Mouse (Mus musculus) embryonic facial prominence, embryonic 14.5 days (tissue): ENCODE results near the gene Slc7a14. TPM values are rescaled to one million over a fixed set of nuclear protein-coding genes. Genes with fewer than 3 reads are reported as not detected.
"Not testable (repeated sequence)": the region's sequence is repeated elsewhere in the genome, so short reads cannot be mapped to it uniquely, and the experiment has no call there.

Experiments
- ATAC-seq: fragments of 200-750 bp; cut with Nextera tagmentation; 2 replicates; pipeline ENCODE4 v1.8.0; 2017; ENCODE audit warnings: low read depth, moderate number of reproducible peaks, moderate TSS enrichment
- DNase-seq: peaks from one replicate; pipeline ENCODE4 v3.0.0-alpha.2; 2015; ENCODE audit warnings: low spot score
- H3K27ac ChIP-seq: fragments of 300-500 bp; sonication (generic); replicated peaks from 2 replicates; pipeline ENCODE4 v1.5.1; 2014; ENCODE audit warnings: low read depth, mild to moderate bottlenecking, low read length, moderate library complexity
- H3K27me3 ChIP-seq: fragments of 300-500 bp; sonication (generic); replicated peaks from 2 replicates; pipeline ENCODE4 v1.6.1; 2014; ENCODE audit warnings: low read length; ENCODE audit not compliant: control insufficient read depth, insufficient read depth
- H3K36me3 ChIP-seq: fragments of 300-500 bp; sonication (generic); 2 replicates; pipeline ENCODE4 v1.6.1; 2014; ENCODE audit warnings: low read length, mixed read lengths; ENCODE audit not compliant: control insufficient read depth, insufficient read depth
- H3K4me1 ChIP-seq: fragments of 300-500 bp; sonication (generic); 2 replicates; pipeline ENCODE4 v1.6.1; 2014; ENCODE audit warnings: antibody characterized with exemption, low read length; ENCODE audit not compliant: control insufficient read depth, insufficient read depth
- H3K4me2 ChIP-seq: fragments of 300-500 bp; sonication (generic); 2 replicates; pipeline ENCODE4 v1.6.1; 2014; ENCODE audit warnings: low read depth, mild to moderate bottlenecking, low read length, moderate library complexity, mixed read lengths
- H3K4me3 ChIP-seq: fragments of 300-500 bp; sonication (generic); 2 replicates; pipeline ENCODE4 v1.5.1; 2014; ENCODE audit warnings: low read depth, mild to moderate bottlenecking, low read length
- H3K9ac ChIP-seq: fragments of 300-500 bp; sonication (generic); 2 replicates; pipeline ENCODE4 v1.6.1; 2014; ENCODE audit warnings: low read depth, mild to moderate bottlenecking, low read length, moderate library complexity, mixed read lengths
- H3K9me3 ChIP-seq: fragments of 300-500 bp; sonication (generic); 2 replicates; pipeline ENCODE4 v1.6.1; 2016; ENCODE audit warnings: low read length; ENCODE audit not compliant: control insufficient read depth
- WGBS: fragments of 180-500 bp; shearing (Covaris S2); extraction: QIAGEN DNeasy Blood & Tissue Kit; methylation state at CpG from one replicate; pipeline ENCODE4 v1.1.7; 2014; 5-methylcytosine and 5-hydroxymethylcytosine counted together
- polyA plus RNA-seq: library from polyadenylated mRNA; unstranded; fragments of >200 nt; fragmentation: Nextera tagmentation; extraction: Ambion mirVana; gene quantifications from 2 replicates; pipeline ENCODE4 v1.2.1, GENCODE M21; 2014

The Slc7a14 gene
- polyA plus RNA-seq, 1 experiment from 2014 or later = 0.43 TPM

DNA sequence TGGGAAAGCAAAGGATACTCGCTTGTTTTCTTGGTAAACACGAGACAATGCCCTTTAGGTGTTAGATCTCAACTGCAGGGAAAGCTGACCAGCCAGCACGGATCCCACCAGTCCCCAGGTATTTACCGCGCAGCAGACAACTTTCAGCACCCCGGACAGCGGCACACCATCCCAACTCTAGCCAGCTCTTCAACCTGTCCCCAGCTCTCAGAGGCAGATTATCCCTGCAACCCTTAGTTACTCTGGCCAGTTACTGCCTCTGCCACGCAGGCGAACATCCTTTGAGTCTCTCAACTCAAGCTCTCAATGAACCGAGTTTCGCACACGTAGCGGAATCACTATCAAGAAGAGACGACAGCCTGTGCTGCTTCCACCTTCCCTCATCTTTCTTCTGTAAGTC is 1.3 kb downstream of the Slc7a14 start:
- Histone ChIP-seq H3K36me3 (no peaks in the 10 kb centered on the region), H3K27ac (no peak overlapping the region), H3K4me2 (peak overlapping the region; percentile 33; the same call in 1 of the 2 replicates), H3K9ac (no peak overlapping the region), H3K27me3 (peaks cover 39% of the 10 kb centered on the region), H3K4me3 (peak overlapping the region; percentile 25; the same call in 1 of the 2 replicates), H3K4me1 (0 out of 2 replicates have a peak, but pooled peaks cover 3% of the 10 kb centered on the region), H3K9me3 (no peaks in the 10 kb centered on the region)
- 2% methylated on average over 14 of the region's 14 CpGs for WGBS
- ATAC-seq (peak; percentile 53; the same call in 1 of the 2 replicates), DNase-seq (peak; percentile 66)

DNA sequence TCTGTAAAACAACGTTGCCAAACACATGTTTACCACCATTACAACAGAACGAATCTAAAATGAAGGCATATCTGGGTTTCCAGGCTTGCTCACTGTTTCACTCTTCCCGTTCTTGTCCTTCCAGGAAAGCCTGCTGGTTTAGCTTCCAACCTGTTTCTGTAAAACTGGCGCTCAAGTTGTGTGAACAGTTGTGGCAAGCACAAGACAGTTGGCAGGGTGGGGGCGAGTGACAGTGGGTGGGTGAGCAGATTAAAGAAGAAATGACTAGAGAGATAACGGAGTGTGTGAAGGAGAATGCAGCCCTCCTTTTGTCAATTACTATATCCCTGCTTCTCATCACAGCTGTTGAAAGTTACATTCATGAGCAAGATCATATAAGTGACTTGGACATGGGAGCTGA is 2.2 kb downstream of the Slc7a14 start:
- Histone ChIP-seq H3K36me3 (no peaks in the 10 kb centered on the region), H3K9me3 (no peaks in the 10 kb centered on the region), H3K4me2 (no peak overlapping the region), H3K27ac (no peak overlapping the region), H3K4me3 (no peak overlapping the region), H3K9ac (no peak overlapping the region), H3K4me1 (0 out of 2 replicates have a peak, but pooled peaks cover 3% of the 10 kb centered on the region), H3K27me3 (peaks cover 39% of the 10 kb centered on the region)
- 77% methylated on average over 6 of the region's 6 CpGs for WGBS
- DNase-seq = no peak
- ATAC-seq = no peak

DNA sequence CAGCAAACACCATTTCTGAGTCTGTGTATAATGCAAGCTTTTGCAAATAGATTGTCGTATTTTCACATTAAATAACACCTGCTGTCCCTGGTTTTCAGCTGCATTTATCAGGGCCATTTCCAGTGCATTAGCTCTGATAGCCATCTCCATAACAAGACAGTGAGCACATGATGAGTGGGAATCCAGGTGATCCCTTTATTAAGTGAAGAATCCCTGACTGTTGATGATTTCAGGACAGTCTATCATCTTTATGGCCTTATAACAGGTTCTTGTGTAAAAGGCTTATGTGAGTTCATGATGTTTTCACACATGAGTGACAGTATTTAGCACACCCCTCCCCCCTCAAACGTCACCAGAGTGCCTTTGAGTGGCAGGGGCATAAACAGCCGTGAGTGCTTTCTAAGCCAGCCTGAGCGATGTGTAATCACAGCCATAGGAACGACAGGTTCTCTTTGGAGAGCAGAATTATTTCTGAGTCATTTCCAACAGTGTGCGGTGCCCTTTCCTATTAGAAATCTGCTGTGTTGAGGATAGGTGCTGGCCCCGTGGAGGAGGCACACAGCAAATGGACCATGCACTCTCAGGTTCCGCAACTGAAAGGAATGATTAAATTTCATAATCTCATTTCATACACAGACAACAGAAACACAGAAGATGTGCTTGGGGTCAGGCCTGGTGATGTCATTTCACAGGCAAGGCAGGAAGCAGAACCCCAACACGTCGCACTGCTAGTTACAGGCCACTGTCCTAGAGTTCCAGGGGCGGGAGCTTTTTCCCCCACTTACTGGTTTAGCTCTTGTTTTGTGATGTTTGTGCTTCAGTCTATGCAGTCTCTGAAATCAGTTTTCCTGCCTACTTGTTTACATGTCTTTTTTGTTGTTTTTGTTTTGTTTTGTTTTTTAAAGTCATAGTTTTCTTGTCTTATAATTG is 18.2 kb downstream of the Slc7a14 start:
- no peak overlapping the region for H3K4me2 ChIP-seq
- H3K36me3 ChIP-seq = no peaks in the 10 kb centered on the region
- H3K9me3 ChIP-seq = no peaks in the 10 kb centered on the region
- ATAC-seq (peak; percentile 50; the same call in 1 of the 2 replicates), DNase-seq (no peak)
- H3K27me3 ChIP-seq = no peaks in the 10 kb centered on the region
- 68% methylated on average over 11 of the region's 11 CpGs for WGBS
- no peak overlapping the region for H3K4me3 ChIP-seq
- H3K9ac ChIP-seq = no peak overlapping the region
- H3K27ac ChIP-seq = no peak overlapping the region
- no peaks in the 10 kb centered on the region for H3K4me1 ChIP-seq

DNA sequence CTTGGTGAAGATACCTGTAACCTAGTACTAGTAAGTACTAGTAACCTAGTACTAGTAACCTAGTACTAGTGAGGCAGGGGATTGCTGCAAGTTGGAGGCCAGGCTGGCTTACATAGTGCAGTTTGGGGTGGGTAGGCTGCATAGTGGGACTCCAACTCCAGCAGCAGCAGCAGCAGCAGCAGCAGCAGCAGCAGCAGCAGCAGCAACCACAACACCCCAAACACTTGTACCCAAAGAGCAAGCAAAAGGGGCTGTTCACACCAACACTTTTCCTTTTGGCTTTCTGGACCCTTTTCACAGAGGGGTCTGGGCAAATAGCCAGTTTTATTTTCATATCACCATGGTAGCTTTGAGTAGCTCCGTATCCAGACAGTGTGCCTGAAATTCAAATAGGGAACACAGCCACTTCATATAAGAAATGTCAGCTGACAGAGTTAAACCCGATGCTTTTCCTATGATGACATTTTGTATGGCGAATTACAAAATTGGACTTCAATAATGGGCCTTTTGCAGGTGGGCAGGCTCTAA is 22.7 kb downstream of the Slc7a14 start:
- DNase-seq (no peak), ATAC-seq (no peak)
- WGBS = 55% methylated on average over 3 of the region's 3 CpGs
- no peaks in the 10 kb centered on the region for H3K9me3 ChIP-seq
- H3K9ac ChIP-seq = no peak overlapping the region
- H3K36me3 ChIP-seq = no peaks in the 10 kb centered on the region
- H3K4me3 ChIP-seq = no peak overlapping the region
- H3K27ac ChIP-seq = no peak overlapping the region
- H3K4me2 ChIP-seq = no peak overlapping the region
- H3K27me3 ChIP-seq = no peaks in the 10 kb centered on the region
- no peaks in the 10 kb centered on the region for H3K4me1 ChIP-seq

DNA sequence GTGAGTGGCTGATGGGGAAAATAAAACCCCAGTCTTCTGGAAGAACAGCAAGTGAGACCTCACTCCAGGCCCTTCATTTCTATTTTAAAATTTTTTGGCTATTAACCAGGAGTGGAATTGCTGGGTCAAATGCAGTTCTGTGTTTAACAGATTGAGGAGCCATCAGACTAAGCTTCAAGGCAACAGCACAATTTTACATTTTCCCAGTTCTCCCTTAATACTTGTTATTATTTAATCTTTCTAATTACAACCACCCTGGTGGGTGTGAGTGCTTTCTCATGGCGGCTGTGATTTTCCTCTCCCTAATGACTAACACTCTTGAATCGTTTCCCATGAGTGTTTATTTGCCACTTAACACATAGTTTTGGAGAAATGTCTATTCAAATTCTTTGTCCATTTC is 29.1 kb downstream of the Slc7a14 start:
- DNase-seq (no peak), ATAC-seq (no peak)
- Histone ChIP-seq H3K27ac (no peak overlapping the region), H3K9ac (no peak overlapping the region), H3K9me3 (no peaks in the 10 kb centered on the region), H3K4me2 (no peak overlapping the region), H3K36me3 (no peaks in the 10 kb centered on the region), H3K4me3 (no peak overlapping the region), H3K27me3 (no peaks in the 10 kb centered on the region), H3K4me1 (no peaks in the 10 kb centered on the region)
- WGBS = 66% methylated on average over 2 of the region's 2 CpGs

DNA sequence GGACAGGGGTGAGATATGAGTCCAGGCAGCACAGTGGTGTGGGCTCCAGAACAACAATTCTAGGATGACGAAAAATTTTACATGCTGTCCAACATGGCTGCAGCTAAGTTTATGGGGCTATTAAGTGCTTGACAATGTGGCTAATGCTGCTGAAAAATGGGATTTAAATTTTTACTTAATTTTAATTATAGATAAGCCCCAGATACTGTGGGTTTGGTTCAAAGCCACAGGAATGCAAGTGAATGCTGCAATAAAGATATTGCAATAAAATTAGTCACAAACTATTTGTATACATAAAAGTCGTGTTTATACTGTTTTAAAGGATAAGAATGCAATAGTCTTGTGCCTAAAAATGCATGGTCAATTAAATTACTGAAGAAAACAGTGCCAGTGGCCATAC is 35.3 kb downstream of the Slc7a14 start:
- WGBS = 68% methylated on average over 2 of the region's 2 CpGs
- no peaks in the 10 kb centered on the region for H3K9me3 ChIP-seq
- H3K4me1 ChIP-seq = peaks cover 12% of the 10 kb centered on the region; the same call in 1 of the 2 replicates
- H3K9ac ChIP-seq = no peak overlapping the region
- no peak for ATAC-seq
- no peak overlapping the region for H3K4me2 ChIP-seq
- no peak overlapping the region for H3K27ac ChIP-seq
- no peaks in the 10 kb centered on the region for H3K36me3 ChIP-seq
- H3K27me3 ChIP-seq = no peaks in the 10 kb centered on the region
- DNase-seq = no peak
- no peak overlapping the region for H3K4me3 ChIP-seq

DNA sequence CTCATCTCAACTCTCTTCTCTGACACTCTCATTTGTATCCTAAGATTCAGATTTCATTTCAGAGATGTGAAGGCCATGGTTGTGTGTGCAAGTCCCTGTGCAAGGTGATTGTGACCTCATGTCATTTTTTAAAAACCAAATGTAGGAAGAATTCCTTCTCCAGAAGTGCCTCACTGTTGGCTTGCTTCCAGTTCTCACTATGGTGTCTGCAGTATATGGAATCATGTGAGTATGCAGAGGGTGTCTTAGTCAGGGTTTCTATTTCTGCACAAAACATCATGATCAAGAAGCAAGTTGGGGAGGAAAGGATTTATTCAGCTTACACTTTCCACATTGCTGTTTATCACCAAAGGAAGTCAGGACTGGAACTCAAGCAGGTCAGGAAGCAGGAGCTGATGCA is 36.9 kb downstream of the Slc7a14 start:
- peaks cover 12% of the 10 kb centered on the region; the same call in 1 of the 2 replicates for H3K4me1 ChIP-seq
- not testable (repeated sequence) for H3K36me3 ChIP-seq, ATAC-seq, H3K4me2 ChIP-seq, H3K9me3 ChIP-seq, H3K4me3 ChIP-seq, H3K27me3 ChIP-seq, DNase-seq, H3K9ac ChIP-seq, H3K27ac ChIP-seq

DNA sequence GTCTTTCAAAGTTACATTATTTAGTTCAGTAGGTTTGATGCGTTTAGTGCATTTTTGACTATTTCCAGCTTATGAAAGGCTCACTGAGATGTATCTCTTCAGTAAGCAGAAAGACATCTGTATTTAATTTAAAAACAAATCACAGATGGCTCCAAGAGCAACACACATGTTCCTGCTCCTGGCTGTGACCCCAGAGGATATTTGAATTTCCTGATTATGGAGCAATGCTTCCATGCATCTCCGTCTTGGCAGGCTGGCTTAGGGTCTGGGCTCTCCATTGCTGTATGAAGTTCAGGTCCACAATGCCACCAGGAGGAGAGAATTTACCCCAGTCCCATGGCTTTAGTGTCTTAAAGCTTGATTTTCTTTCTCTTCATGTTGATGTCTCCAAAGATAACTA is 37.5 kb downstream of the Slc7a14 start:
- peak; percentile 88 for DNase-seq
- Histone ChIP-seq H3K9me3 (no peaks in the 10 kb centered on the region), H3K9ac (no peak overlapping the region), H3K4me3 (no peak overlapping the region), H3K4me2 (no peak overlapping the region), H3K4me1 (peaks cover 12% of the 10 kb centered on the region; the same call in 1 of the 2 replicates), H3K36me3 (no peaks in the 10 kb centered on the region), H3K27me3 (no peaks in the 10 kb centered on the region), H3K27ac (no peak overlapping the region)
- peak; percentile 71; the same call in 1 of the 2 replicates for ATAC-seq
- WGBS = 36% methylated on average over 2 of the region's 2 CpGs
